Mouse (Mus musculus) olfactory bulb, adult 2 months (tissue): Measurements from ENCODE around the gene Oit3.

ENCODE experiments used
- CTCF ChIP-seq: fragments of 200-500 bp; IDR thresholded peaks from 2 replicates; pipeline ENCODE4 v1.5.1; 2012; ENCODE audit warnings: low read depth, mild to moderate bottlenecking, low read length, moderate library complexity; ENCODE audit not compliant: insufficient read depth
- POLR2A ChIP-seq: fragments of 200-500 bp; IDR thresholded peaks from 2 replicates; pipeline ENCODE4 v1.6.1; 2012; ENCODE audit warnings: mild to moderate bottlenecking, low read depth, low read length, moderate library complexity; ENCODE audit not compliant: insufficient read depth

- TF ChIP-seq POLR2A (no peak), CTCF (no peak)
Measured at GRCm38 (mm10) chr10:59435746-59436145, 5.8 kb downstream of the Oit3 start.
